Mouse (Mus musculus): ENCODE results near the gene Wdr86.

- TF ChIP-seq GATA1 (IDR thresholded peaks at IDR 0.05; ENCODE audit: borderline replicate concordance, low read length) (no peak), FLI1 (IDR thresholded peaks at IDR 0.05; ENCODE audit: low read length) (no peak)
These were observed 17.0 kb upstream of the Wdr86 start for GRCm38 (mm10) chr5:24747533-24747932.

All from megakaryocyte, embryonic 14.5 days (primary cell).